Mouse (Mus musculus): ENCODE results near the gene Rtl5.

Rtl5 gene

DNA sequence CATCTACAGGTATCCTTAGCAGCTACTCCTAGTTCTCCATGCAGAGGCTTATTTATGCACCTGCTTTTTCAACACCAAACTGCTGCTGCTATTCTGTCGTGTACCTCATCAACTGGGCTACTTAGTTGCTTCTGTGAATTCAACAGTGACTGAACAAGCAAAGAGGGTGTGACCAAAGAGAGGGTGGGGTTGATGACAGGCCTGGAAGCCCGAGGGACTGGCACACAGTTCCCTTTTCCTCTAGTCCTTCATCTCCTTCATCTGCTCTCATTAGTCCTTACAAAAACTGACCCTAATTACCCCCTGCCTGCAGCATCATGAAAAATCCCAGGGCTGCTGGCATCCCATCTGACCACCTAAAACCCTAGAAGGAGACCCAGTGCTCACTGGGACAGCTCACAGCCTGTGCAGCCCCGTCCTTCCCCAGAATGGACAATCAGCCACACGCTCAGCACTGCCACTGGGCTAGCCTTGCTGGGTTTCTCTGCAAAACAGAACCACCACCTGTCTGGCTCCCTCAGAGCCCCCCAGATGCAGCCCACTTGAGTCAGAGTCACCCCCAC, 5.8 kb downstream of the Rtl5 start:
- DNase-seq = no peak

- DNase-seq = no peak
Measured at GRCm38 (mm10) chrX:102064062-102064461, 7.0 kb downstream of the Rtl5 start.

DNA sequence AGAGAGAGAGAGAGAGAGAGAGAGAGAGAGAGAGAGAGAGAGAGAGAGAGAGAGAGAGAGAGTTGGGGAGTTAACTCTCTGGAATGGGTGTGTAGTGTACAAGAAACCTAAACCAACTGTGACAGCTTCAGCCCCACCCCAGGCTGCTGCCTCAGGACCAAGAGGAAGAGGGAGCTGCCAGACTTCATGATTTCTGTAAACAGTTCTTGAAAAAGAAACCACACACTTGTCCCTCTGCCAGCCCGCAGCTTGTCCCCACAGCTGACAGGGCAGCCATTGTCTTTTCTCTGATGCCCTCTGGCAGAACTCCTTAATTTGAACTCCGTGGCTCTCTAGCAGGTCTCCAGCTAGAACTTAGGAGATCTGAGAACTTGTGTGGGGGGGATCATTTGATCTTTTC, 10.2 kb downstream of the Rtl5 start:
- no peak for DNase-seq

GRCm38 (mm10) chrX:102060243-102060642, 10.9 kb downstream of the Rtl5 start:
- no peak for DNase-seq

DNA sequence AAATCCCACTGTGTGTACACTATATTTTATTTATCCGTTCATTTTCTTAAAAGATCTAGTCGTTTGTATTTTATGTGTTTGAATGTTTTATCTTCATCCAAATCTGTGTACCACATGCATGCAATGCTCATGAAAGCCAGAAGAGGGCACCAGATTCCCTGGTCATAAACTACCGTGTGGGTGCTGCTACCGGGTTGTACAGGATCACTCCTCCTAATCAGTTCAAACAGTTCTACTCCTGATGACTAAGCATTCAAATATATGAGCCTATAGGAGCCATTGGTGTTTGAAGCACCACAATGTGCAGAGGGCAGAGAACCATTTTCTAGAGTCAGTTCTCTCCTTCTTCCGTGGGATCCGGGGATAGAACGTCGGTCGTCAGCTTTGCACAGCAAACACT, 11.7 kb downstream of the Rtl5 start:
- DNase-seq = no peak

DNA sequence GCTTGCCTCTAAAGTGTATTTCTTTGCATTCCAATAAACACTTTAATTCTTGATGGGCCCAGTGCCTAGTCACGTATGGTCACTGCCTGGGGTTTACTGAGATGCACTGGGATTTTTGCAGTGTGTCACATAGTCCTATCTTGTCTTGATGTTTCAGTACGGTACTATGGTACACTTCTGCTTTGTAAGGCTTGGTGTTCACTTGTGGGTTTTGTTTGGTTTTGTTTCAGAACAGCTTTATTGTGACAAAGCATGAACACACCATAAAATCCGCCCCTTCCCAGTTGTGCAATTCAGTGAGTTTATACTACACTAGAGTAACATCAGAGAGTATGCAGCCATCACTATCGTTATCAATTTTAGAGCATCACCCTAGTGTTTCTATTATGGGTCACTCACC, 17.1 kb downstream of the Rtl5 start:
- DNase-seq = no peak

DNA sequence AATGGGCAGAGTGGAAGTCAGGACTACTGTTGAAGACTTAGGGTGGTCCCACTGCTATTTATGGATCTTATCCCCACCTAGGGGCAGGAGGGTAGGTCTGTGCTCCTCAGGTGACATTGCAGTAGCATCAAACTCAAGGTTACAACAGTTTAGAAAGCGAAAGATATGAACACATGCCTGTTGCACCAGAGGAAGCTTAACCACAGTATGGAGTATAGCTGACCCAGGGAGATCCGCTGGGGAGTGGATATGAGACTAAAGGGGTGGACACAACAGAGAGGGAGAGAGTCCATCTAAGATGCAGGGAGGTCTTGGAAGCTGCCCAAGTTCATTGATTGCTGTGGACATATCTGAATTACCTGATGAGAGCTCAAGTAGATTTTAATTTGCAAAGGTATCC, 17.7 kb downstream of the Rtl5 start:
- no peak for DNase-seq

- DNase-seq = no peak
Measured at GRCm38 (mm10) chrX:102051225-102051624, 19.9 kb downstream of the Rtl5 start.

DNA sequence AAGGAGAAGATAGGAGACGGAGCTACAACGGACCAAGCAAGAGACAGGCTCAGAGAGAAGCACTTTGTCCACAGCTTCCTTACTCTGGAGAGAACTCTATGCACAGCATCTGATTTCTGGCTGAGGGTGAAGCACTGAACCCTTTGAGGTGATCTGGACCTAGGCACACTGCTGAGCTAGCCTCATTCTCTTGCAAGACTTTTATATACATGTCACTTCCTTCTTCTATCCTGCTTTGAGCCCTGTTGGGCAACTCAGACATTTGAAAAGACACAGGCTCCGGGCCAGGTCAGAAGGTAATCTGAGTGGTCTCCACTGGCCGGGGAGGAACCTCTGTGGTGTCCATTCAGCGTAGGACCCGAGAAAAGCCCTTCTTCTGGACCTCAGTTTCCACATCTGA, 20.6 kb downstream of the Rtl5 start:
- DNase-seq = no peak

GRCm38 (mm10) chrX:102042386-102042785, 28.7 kb downstream of the Rtl5 start:
- no peak for DNase-seq

DNA sequence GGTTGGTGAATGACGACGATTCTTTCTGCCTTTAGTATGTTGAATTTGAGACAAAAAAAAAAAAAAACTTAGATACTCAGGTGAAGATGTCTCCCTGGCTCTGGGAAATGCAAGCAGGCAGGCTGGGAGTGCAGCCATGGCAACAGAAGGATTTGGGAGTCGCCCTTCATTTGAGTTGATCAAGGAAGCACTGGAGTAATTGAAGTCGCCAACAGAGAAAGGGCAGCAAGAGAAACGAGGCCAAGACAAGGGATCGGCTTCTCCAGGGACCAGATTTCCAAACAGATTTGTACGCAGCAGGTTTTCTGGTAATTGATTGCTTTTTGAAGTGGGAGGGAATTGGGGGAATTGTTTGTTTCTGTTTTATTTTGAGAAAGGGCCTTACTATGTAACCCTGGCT, 29.5 kb downstream of the Rtl5 start:
- no peak for DNase-seq

GRCm38 (mm10) chrX:102037506-102037905, 33.6 kb downstream of the Rtl5 start:
- DNase-seq = no peak

- no peak for DNase-seq
Measured at GRCm38 (mm10) chrX:102036866-102037361, 34.2 kb downstream of the Rtl5 start.

DNA sequence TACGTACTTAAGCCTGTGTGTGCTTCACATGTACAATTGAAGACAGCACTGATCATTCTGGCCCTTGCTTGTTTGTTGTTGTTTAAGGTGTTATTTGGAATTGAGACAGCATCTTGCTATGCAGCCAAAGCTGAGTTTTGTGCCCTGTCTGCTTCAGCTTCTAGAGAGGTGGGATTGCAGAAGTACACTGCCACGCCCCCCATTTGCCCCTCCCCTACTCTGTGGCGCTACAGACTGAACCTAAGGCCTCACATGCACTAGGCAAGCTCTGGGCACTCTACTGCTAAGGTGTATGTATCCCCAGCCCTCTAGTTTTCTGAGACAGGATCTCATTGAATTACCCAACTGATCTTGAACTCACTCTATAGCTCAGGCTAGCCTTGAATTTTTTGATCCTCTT, 35.4 kb downstream of the Rtl5 start:
- no peak for DNase-seq

GRCm38 (mm10) chrX:102033566-102033965, 37.5 kb downstream of the Rtl5 start:
- DNase-seq = no peak

- DNase-seq = no peak
Measured at GRCm38 (mm10) chrX:102032431-102032830, 38.7 kb downstream of the Rtl5 start.

DNA sequence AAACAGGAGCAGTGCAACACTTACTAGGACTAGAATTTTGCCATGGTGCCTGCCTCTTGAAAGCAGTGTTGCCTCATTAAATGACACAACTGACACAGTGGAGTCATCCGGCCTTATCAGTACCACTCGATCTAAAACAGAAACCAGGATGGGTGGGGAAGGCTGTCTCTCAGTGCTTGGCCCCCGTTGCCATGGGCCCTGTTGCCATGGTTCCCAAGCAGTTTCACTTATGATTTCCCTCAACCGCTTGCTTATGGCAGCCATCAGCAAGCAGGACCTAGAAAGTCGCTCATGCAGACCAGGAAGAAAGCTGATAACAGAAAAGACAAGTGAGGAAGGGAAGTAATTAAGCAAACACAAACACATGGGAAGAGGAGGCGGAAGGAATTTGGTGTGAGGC, 39.3 kb downstream of the Rtl5 start:
- DNase-seq = peak; percentile 13

GRCm38 (mm10) chrX:102024976-102025375, 46.1 kb downstream of the Rtl5 start:
- DNase-seq = no peak

- DNase-seq = no peak
Measured at GRCm38 (mm10) chrX:102019471-102020240, 51.4 kb downstream of the Rtl5 start.

- DNase-seq = peak; percentile 11
Measured at GRCm38 (mm10) chrX:102018890-102019289, 52.2 kb downstream of the Rtl5 start.

DNA sequence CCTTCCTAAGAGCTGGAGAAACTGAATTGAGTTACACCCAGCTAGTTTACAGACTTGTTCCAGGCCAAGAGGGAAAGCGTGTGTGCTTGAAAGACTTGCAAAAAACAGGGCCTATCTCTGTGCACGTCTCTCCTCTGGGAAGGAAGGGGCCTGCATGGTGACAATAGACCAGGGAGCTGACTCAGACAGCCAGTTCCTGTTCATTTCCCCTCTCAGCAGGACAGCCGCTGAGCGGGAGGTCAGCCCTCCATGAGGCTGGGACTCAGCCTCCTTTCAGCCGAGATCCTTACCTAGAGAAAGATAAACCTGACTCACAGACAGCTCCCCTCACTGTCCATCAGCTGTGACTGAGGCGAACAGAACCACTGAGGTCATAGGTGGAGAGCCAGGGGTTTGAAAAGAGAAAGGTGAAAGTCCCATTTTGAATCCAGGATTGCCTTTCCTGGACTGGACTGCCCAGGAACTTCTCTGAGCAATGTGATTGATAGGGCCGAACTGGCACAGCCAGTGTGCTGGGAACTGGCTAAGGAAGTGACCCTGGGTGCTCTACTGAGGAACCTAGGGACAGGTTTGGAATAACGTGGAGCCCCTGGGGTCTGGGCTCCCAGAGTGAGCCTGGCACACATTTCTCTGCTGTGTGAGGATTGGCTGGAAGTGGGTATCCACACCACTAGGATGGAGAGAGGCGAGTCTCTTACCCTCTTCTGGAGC, 53.7 kb downstream of the Rtl5 start:
- DNase-seq = no peak
